Mouse (Mus musculus): ENCODE data around the gene Psme3.

Gene Psme3

DNA sequence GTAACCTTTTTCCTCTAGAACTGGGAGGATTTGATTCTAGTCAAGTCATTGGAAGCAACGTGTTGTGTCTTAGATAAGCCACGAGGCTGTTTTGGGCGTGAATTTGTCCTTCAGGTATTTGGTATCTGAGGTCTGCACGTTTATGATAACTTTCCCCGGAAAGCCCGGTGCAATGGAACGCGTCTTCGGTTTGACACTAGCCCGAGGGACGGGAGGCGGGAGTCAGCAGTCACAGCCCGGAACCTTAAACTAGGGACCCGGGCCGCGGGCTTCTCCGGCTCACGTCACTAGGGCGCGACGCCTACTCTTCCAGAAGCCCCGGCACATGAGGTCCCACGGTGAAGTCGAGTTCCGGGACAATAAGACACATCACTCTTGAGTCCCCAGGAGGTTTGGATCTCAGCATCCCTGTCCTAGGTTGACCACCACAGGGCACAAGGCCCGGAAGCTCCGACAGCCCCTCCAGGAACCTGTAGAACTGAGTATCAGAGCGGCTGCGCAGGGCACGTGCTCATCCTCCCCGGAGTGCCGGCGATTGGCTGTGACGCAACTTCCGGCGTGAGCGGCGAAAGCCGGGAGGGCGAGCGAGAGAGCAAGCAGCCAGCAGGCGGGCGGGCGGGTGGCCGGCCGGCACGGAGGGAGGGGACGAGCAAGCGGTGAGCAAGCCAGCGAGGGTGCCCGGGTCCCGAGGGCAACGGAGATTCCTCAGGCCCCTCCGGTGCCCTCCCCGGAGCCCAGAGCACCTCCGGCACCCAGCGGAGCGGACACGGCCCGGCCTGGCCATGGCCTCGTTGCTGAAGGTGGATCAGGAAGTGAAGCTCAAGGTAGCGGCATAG lies at the start of gene Psme3:
Psme3 (plus strand) TSS at position 549 of the 836 bp plus-strand sequence.
- peak; percentile 97 for DNase-seq (ENCODE audit: low spot score)

- peak; percentile 57 for DNase-seq (ENCODE audit: low spot score)
Measured at GRCm38 (mm10) chr11:101269577-101270116, 46.4 kb upstream of the Psme3 start.

DNA sequence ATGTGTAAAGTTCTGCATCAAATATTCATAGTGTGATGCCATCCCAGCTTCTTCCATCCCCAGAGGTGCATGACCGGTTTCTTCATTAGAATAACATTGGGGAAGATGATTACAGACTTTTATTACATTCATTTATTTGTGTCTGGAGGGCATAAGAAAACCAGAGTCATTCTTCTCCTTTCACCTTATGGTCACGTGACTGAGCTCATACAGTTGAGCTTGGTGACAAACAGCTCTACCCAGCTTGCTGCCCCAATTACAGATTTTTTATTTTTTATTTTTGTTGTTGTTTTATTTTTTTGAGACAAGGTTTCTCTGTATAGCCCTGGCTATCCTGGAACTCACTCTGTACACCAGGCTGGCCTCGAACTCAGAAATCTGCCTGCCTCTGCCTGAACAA lies 43.6 kb upstream of the Psme3 start:
- DNase-seq (ENCODE audit: low spot score), result no peak

- no peak for DNase-seq (ENCODE audit: low spot score)
Measured at GRCm38 (mm10) chr11:101275309-101275708, 40.7 kb upstream of the Psme3 start.

GRCm38 (mm10) chr11:101276319-101277070 lies 39.5 kb upstream of the Psme3 start:
- DNase-seq (ENCODE audit: low spot score), result peak; percentile 20

GRCm38 (mm10) chr11:101277381-101278222 lies 38.4 kb upstream of the Psme3 start:
- DNase-seq (ENCODE audit: low spot score), result no peak

GRCm38 (mm10) chr11:101278223-101279192 lies 37.5 kb upstream of the Psme3 start, which contains the start of the genes Cntd1 and Coa3:
TSS of gene Cntd1 (plus strand) at chr11:101279012.
TSS of gene Coa3 (minus strand) at chr11:101279114.
- DNase-seq (ENCODE audit: low spot score), result peak; percentile 97

DNA sequence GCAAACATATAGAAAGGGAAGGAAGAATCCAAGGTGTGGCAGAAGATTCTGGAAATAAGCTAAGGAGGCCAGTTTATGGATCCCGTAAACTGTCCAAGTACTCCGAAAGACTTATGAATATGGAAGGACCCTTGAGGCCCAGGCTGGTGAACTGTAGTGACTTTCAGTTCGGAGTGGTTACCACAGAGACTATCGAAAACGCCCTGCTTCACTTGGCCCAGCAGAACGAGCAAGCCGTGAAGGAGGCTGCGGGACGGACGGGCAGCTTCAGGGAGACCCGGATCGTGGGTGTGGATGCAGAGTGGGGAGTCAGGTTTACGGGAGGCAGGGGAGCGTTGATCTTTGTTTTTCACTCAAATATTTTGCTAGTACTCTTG lies 36.8 kb upstream of the Psme3 start:
- no peak for DNase-seq (ENCODE audit: low spot score)

DNA sequence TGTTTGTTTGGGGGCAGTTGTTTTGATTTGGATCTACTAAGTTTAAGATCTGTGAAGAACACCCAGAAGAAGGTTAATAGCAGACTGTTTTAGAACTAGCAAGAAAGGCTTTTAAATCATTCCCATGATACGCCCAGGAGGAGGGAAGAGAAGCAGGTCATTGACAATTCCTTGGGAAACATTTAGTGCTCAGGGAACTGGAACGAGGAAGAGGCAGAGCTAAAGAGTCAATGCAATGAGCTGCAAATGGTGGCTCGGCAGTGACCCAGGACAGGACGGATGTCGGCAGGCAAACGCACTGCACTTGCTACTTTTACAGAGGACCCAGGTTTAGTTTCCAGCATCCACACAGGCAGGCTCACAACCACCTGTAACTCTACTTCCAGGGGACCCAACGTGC lies 35.2 kb upstream of the Psme3 start:
- no peak for DNase-seq (ENCODE audit: low spot score)

DNA sequence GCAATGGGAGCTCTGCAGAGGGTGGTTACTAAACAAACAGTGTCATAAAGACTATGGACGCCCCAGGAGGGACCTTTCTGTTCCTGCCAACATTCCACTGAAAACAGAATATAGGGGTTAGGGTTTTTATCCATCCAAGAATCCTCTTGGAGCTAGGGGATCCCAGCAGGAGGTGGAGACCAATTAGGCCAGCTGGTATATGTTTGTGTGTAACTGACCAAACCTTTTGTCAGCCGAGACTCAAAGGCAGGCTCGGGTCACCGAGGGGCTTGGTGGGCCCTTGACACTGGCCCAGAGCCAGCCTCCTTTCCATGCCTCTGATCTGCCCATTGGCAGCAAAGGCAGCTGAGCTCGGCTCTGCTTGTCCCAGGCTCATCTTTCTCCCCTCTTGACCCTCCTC lies 33.1 kb upstream of the Psme3 start:
- peak; percentile 40 for DNase-seq (ENCODE audit: low spot score)

GRCm38 (mm10) chr11:101283805-101284204 lies 32.2 kb upstream of the Psme3 start:
- DNase-seq (ENCODE audit: low spot score), result no peak

GRCm38 (mm10) chr11:101287306-101287705 lies 28.7 kb upstream of the Psme3 start:
- DNase-seq (ENCODE audit: low spot score), result no peak

DNA sequence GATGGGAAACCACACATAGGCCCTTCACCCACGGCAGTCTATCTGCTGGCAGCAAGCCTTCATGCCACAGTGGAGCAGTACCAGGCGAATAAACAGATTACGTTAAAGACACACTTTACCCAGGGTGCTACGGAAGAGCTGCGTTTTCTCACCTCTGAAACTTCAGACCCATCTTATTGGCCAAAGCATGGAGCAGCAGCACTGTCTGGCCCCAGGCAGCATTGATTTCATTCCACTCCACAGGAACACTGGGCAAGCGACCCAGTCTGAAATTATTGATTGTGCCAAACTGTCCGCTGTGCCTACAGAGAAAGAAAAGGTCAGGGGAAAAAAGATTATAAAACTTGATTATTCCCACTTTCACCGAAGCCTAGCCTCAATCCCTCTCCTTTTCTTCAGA lies 24.8 kb upstream of the Psme3 start:
- no peak for DNase-seq (ENCODE audit: low spot score)

DNA sequence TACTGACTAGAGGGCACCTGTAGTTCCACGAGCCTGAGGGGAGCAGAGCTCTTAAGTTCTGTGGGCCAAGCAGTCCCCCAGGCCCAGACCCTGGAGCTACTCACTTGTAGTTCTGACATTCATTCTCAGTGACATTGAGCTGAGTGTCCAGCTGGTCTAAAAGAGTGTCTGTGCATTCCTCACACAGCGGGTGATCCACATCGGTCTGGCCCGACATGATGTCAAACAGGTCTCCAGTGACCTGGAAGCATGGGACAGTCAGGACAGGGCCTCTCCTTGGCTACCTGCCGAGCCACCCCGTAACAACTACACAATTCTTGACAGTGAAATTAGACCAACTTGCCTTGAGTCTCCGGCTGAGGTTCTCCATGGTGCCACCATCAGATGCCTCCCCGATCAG lies 20.8 kb upstream of the Psme3 start:
- DNase-seq (ENCODE audit: low spot score), result no peak

DNA sequence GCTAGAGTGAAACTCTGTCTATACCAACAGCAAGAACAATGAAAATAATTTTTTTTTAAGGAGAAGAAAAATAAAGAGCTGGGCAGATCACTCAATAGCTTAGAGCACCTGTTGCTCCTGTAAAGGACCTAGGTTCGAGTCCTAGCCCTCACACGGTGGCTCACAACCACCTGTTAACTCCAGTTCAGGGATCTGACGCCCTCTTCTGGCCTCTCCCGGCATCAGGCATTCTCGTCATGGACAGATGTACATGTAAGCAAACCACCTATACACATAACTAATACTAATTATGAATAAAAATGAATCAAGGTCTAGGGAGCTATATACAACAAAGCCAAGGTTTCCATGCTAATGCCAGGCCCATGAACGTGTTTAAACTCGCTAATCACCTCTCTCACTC lies 15.1 kb upstream of the Psme3 start:
- DNase-seq (ENCODE audit: low spot score), result no peak

DNA sequence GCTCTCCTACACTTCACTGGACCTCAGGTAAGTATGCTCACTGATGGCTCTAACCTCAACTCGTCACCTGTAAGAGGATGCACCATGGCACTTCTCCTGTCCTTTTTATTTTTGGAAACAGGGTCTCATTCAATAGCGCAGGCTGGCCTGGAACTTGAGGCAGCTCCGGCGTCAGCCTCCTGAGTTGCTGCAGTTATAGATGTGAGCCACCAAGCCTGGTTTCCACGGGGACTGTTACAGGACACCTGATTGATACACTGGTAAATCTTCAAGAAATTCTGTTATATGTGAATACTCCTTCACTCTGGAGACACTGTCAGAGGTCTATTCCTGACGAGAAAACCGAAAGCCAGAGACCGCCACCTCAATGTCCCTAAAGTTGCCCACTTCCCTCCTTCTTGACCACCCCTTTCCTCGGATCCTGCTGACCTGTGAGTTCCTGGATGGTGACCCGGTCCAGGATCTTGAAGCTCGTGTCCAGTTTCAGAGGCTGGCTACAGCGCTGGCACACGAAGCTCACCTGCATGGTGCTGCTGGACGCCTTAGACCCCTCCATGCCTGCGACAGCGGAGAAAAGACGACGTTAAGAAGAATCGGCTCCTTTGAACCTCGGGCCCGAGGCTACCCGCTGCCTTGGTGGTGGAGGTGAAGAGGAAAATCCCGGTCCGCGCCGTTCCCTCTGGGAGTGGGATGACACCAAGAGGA lies 14.6 kb upstream of the Psme3 start:
- DNase-seq (ENCODE audit: low spot score), result no peak

- peak; percentile 98 for DNase-seq (ENCODE audit: low spot score)
Measured at GRCm38 (mm10) chr11:101302004-101302798, 13.8 kb upstream of the Psme3 start, which contains the start of gene Becn1. TSS of gene Becn1 (minus strand) at chr11:101302286.

DNA sequence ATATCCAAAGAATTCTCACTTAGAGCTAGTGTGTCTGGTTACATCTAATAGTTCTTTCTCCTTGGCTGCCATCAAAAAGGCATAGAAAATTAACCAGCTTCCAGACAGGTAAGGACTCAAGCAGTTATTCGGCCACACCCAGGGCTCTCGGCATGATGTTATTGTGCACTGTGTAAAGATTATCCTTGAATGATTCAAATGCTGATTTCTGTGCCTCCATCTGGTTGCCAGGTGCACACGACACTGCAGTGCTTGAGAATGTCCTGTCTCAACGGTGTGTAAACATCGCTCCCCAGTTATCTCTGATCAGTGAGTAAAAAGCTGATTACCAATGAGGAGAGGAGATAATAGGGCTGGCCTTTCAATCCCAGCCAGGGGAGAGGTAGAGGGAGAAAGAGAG lies 8.3 kb upstream of the Psme3 start:
- DNase-seq (ENCODE audit: low spot score), result no peak

DNA sequence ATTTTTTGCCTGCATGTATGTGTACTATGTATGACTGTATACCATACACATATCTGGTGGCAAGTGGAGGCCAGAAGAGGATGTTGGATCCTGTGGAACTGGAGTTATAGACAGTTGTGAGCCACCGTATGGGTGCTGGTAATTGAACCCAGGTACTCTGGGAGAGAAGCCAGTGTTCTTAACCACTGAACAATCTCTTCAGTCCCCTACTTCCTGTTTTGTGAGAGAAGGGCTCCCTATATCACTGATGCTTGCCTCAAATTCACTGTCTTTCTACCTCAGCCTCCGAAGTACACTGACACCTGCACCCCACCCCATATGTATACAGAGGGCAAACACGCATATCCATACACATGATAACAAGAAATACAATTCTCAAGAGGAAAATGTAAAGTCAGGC lies 4.9 kb upstream of the Psme3 start:
- DNase-seq (ENCODE audit: low spot score), result no peak

Data from embryo, embryonic 10 days (tissue).